Mouse (Mus musculus) testis, adult 2 months (tissue): Measurements from ENCODE around the gene Dnajc5g. TPM values are rescaled to one million over a fixed set of nuclear protein-coding genes. Genes with fewer than 3 reads are reported as not detected.
A peak's percentile ranks its signal among the peaks of the same experiment; 100 is the strongest.

Experiments
- H3K27ac ChIP-seq: fragments of 200-500 bp; 2 replicates; pipeline ENCODE4 v1.5.1; 2012; ENCODE audit warnings: low read depth, low read length; ENCODE audit not compliant: control insufficient read depth, insufficient read depth
- H3K27me3 ChIP-seq: fragments of 200-500 bp; 2 replicates; pipeline ENCODE4 v1.6.1; 2012; ENCODE audit warnings: mild to moderate bottlenecking, low read length, moderate library complexity; ENCODE audit not compliant: control insufficient read depth, insufficient read depth
- H3K36me3 ChIP-seq: fragments of 200-500 bp; 2 replicates; pipeline ENCODE4 v1.6.1; 2012; ENCODE audit warnings: mild to moderate bottlenecking, low read length; ENCODE audit not compliant: control insufficient read depth, insufficient read depth
- H3K4me1 ChIP-seq: fragments of 200-500 bp; 2 replicates; pipeline ENCODE4 v1.6.1; 2012; ENCODE audit warnings: low read length; ENCODE audit not compliant: control insufficient read depth, insufficient read depth
- H3K4me3 ChIP-seq: fragments of 200-500 bp; 2 replicates; pipeline ENCODE4 v1.5.1; 2012; ENCODE audit warnings: low read depth, mild to moderate bottlenecking, low read length, moderate library complexity, mixed read lengths; ENCODE audit not compliant: control insufficient read depth
- CTCF ChIP-seq: fragments of 200-500 bp; IDR thresholded peaks from 2 replicates; pipeline ENCODE4 v1.5.1; 2012; ENCODE audit warnings: low read depth, mild to moderate bottlenecking, inconsistent platforms, low read length, moderate library complexity; ENCODE audit not compliant: control insufficient read depth, insufficient read depth, insufficient replicate concordance
- POLR2A ChIP-seq: fragments of 200-500 bp; IDR thresholded peaks from 2 replicates; pipeline ENCODE4 v1.6.1; 2012; ENCODE audit warnings: low read depth, mild to moderate bottlenecking, inconsistent platforms, low read length, moderate library complexity; ENCODE audit not compliant: control insufficient read depth
- polyA plus RNA-seq: library from polyadenylated mRNA; depleted of rRNA; stranded (reverse); fragments of >200 nt; gene quantifications from 2 replicates; pipeline ENCODE4 v1.2.3, GENCODE M21; 2012; rRNA removed

Gene Dnajc5g
- polyA plus RNA-seq, 1 experiment = 183 TPM

DNA sequence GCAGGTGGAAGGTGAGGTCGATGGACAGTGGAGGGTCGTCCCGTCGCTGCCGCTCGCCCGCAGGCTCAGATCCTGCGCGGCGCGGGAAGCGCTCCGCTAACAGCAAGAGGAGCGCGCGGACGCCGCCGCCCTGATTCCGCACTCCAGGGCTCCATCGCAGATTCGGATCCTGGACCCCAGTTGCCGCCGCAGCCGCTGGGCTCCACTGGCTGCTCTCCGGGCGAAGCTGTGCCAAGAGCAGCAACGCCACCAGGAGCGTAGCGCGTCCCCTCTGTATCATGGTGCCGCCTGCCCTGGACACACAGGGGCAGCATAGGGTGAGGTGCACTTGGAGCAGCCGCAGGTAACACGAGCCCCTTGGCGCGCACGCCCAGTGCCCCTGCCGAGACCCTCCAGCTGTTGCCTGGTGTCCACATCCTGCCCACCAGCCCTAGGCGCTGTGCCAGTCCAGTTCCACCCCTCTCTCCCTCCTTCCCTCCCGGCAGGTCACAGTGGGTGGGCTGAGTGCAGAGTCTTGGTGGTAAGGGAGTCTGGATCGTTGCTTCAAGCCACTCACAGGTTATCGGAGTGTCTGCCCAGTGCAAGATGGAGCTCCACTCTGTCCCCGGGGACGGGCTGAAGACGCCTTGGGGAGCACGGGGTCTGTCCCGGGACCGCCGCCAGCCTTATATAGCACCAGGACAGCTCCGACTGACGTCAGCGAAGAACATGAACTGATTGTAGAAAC is 32.3 kb downstream of the Dnajc5g start, which contains the start of gene Ucn:
Gene Ucn (minus strand): TSS at position 589 of the 727 bp plus-strand sequence.
- Histone ChIP-seq H3K27me3 (no peaks in the 10 kb centered on the region; the same call in 1 of the 2 replicates), H3K36me3 (no peaks in the 10 kb centered on the region; the same call in 1 of the 2 replicates), H3K4me1 (peaks cover 23% of the 10 kb centered on the region), H3K27ac (no peak within 1 kb of the TSS; the same call in 1 of the 2 replicates), H3K4me3 (peak within 1 kb of the TSS; percentile 82)
- no peak for TF ChIP-seq POLR2A
- no peak for TF ChIP-seq CTCF

DNA sequence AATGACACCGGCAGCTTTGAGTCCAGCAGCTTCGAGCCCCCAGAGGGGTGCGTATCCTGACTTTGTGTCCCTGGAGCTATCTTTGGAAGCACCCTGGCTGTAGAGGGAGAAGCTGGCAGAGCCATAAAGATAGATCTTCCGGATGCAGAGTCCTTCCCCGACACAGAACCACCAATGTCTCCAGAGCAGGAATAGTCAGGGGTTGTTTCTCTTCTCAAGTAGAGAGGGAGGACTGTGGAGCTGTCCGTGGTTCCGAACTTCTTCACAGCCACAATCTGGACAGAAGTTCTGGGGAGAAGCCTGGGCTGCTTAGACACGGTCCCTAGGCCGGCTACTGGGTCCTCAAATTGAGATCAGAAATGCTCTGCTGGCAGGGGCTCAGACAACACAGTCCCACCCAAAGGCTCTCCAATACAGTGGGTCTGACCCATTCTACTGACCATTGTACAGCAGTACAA is 32.9 kb downstream of the Dnajc5g start:
- no peaks in the 10 kb centered on the region; the same call in 1 of the 2 replicates for H3K27me3 ChIP-seq
- H3K4me3 ChIP-seq = peak overlapping the region; percentile 82
- H3K36me3 ChIP-seq = no peaks in the 10 kb centered on the region; the same call in 1 of the 2 replicates
- peaks cover 23% of the 10 kb centered on the region for H3K4me1 ChIP-seq
- H3K27ac ChIP-seq = no peak overlapping the region
- TF ChIP-seq CTCF (no peak), POLR2A (no peak)

DNA sequence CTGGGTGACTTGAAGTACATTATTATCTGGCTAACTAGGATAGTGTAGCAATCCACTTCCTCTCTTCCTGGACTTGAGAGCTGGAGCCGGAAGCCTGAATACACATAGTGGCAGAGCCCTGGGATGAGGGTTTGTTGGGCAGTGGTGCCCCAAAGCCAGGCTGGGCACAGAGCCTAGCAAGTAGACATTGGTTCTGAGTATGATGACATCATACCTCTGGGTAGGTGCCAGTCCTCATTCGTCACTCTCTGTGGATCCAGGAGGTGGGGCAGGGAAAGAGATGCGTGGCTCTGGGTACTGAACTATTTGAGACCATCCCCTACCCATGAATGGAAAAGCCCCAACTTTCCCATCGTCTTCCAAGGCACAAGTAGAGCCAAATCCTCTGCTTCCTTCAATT is 43.7 kb downstream of the Dnajc5g start:
- Histone ChIP-seq H3K27me3 (no peaks in the 10 kb centered on the region), H3K4me1 (peaks cover 5% of the 10 kb centered on the region), H3K27ac (no peak overlapping the region), H3K36me3 (no peaks in the 10 kb centered on the region), H3K4me3 (no peak overlapping the region)
- TF ChIP-seq CTCF (no peak), POLR2A (no peak)

GRCm38 (mm10) chr5:31151746-31152145 is 45.7 kb downstream of the Dnajc5g start:
- Histone ChIP-seq H3K4me3 (no peak overlapping the region), H3K4me1 (peaks cover 5% of the 10 kb centered on the region), H3K36me3 (no peaks in the 10 kb centered on the region), H3K27me3 (no peaks in the 10 kb centered on the region), H3K27ac (no peak overlapping the region)
- TF ChIP-seq POLR2A = no peak
- no peak for TF ChIP-seq CTCF

GRCm38 (mm10) chr5:31153516-31154151 is 47.5 kb downstream of the Dnajc5g start:
- Histone ChIP-seq H3K4me1 (peaks cover 5% of the 10 kb centered on the region), H3K27me3 (no peaks in the 10 kb centered on the region), H3K27ac (no peak overlapping the region), H3K36me3 (peaks cover 1% of the 10 kb centered on the region), H3K4me3 (peak overlapping the region; percentile 81)
- TF ChIP-seq CTCF = no peak
- no peak for TF ChIP-seq POLR2A

GRCm38 (mm10) chr5:31154152-31154553 is 48.1 kb downstream of the Dnajc5g start, which contains the start of gene Mpv17:
TSS of gene Mpv17 (minus strand) at chr5:31154251.
- H3K27ac ChIP-seq = peak within 1 kb of the TSS; percentile 54

More at GRCm38 (mm10) chr5:31154152-31154553, 48.1 kb downstream of the Dnajc5g start, which contains the start of gene Mpv17:
- Histone ChIP-seq H3K27me3 (no peaks in the 10 kb centered on the region), H3K36me3 (peaks cover 1% of the 10 kb centered on the region), H3K4me1 (peaks cover 5% of the 10 kb centered on the region), H3K4me3 (peak within 1 kb of the TSS; percentile 81)
- TF ChIP-seq POLR2A (peak; percentile 84), CTCF (no peak)

Other genes with a start within 250 kb of the Dnajc5g start
- 126 and 131 TPM in 2 replicates for gene Tmem214, start 238.3 kb upstream of the Dnajc5g start, polyA plus RNA-seq
- 489 and 539 TPM in 2 replicates for gene Agbl5, start 217.6 kb upstream of the Dnajc5g start, polyA plus RNA-seq
- gene Ost4, start 198.5 kb upstream of the Dnajc5g start, polyA plus RNA-seq = 184 and 197 TPM in 2 replicates
- 5.7 and 6.5 TPM in 2 replicates for gene Emilin1, start 192.9 kb upstream of the Dnajc5g start, polyA plus RNA-seq
- gene Khk, start 184.9 kb upstream of the Dnajc5g start, polyA plus RNA-seq = 6.0 and 10.3 TPM in 2 replicates
- 0.69 and 0.77 TPM in 2 replicates for gene Cgref1, start 160.7 kb upstream of the Dnajc5g start, polyA plus RNA-seq
- 79.5 and 83.1 TPM in 2 replicates for gene Preb, start 145.9 kb upstream of the Dnajc5g start, polyA plus RNA-seq
- gene Tcf23, start 137.6 kb upstream of the Dnajc5g start, polyA plus RNA-seq = 1.00 and 1.0 TPM in 2 replicates
- gene Atraid, start 58.0 kb upstream of the Dnajc5g start, polyA plus RNA-seq = 38.7 and 47.7 TPM in 2 replicates
- 5.4 and 6.2 TPM in 2 replicates for gene Slc5a6, start 57.4 kb upstream of the Dnajc5g start, polyA plus RNA-seq
- 11.2 and 14.0 TPM in 2 replicates for gene Cad, start 51.5 kb upstream of the Dnajc5g start, polyA plus RNA-seq
- 311 and 315 TPM in 2 replicates for gene Slc30a3, start 2.0 kb downstream of the Dnajc5g start, polyA plus RNA-seq
- gene Trim54, start 10.4 kb downstream of the Dnajc5g start, polyA plus RNA-seq = 9.8 and 11.1 TPM in 2 replicates
- 0.57 and 1.4 TPM in 2 replicates for gene Ucn, start 32.5 kb downstream of the Dnajc5g start, polyA plus RNA-seq
- gene Mpv17, start 48.0 kb downstream of the Dnajc5g start, polyA plus RNA-seq = 11.2 and 14.3 TPM in 2 replicates
- 7.3 and 9.7 TPM in 2 replicates for gene Gm29609, start 73.6 kb downstream of the Dnajc5g start, polyA plus RNA-seq
- gene Gtf3c2, start 73.9 kb downstream of the Dnajc5g start, polyA plus RNA-seq = 47.2 and 49.0 TPM in 2 replicates
- gene Snx17, start 86.9 kb downstream of the Dnajc5g start, polyA plus RNA-seq = 22.2 and 24.8 TPM in 2 replicates
- 107 and 116 TPM in 2 replicates for gene Eif2b4, start 87.1 kb downstream of the Dnajc5g start, polyA plus RNA-seq
- 53.2 and 60.0 TPM in 2 replicates for gene Zfp513, start 96.0 kb downstream of the Dnajc5g start, polyA plus RNA-seq
- gene Ppm1g, start 114.4 kb downstream of the Dnajc5g start, polyA plus RNA-seq = 392 and 429 TPM in 2 replicates
- 62.5 and 64.2 TPM in 2 replicates for gene Nrbp1, start 134.6 kb downstream of the Dnajc5g start, polyA plus RNA-seq
- 86.1 and 103 TPM in 2 replicates for gene Gm9970, start 134.9 kb downstream of the Dnajc5g start, polyA plus RNA-seq
- gene Krtcap3, start 145.4 kb downstream of the Dnajc5g start, polyA plus RNA-seq = 20.9 and 23.1 TPM in 2 replicates
- 439 and 454 TPM in 2 replicates for gene Ift172, start 184.8 kb downstream of the Dnajc5g start, polyA plus RNA-seq
- 1.4 and 2.0 TPM in 2 replicates for gene Fndc4, start 189.8 kb downstream of the Dnajc5g start, polyA plus RNA-seq
- gene Gckr, start 191.2 kb downstream of the Dnajc5g start, polyA plus RNA-seq = 0.53 and 0.55 TPM in 2 replicates